Mouse (Mus musculus) embryo, embryonic 11 days (tissue): ENCODE measurements around the gene Olfr1013.

Experiments used
- DNase-seq: peaks from one replicate; pipeline ENCODE4 v3.0.0-alpha.2; 2015

The Olfr1013 gene

GRCm38 (mm10) chr2:85766798-85767197, at the start of gene Olfr1013:
Olfr1013 (plus strand) TSS chr2:85767098.
- DNase-seq: no peak

- DNase-seq: peak; percentile 56
Observed at GRCm38 (mm10) chr2:85725793-85726192, 41.1 kb upstream of the Olfr1013 start.

GRCm38 (mm10) chr2:85753822-85754221, 13.1 kb upstream of the Olfr1013 start:
- no peak for DNase-seq

- DNase-seq: no peak
Observed at GRCm38 (mm10) chr2:85762666-85763065, 4.2 kb upstream of the Olfr1013 start, which contains the start of gene Olfr1012. Olfr1012 (minus strand) TSS chr2:85762766.

- DNase-seq: no peak
Observed at GRCm38 (mm10) chr2:85772413-85772812, 5.5 kb downstream of the Olfr1013 start, which contains the start of gene Olfr1014. Olfr1014 (plus strand) TSS chr2:85772713.

- no peak for DNase-seq
Observed at GRCm38 (mm10) chr2:85781717-85782116, 14.8 kb downstream of the Olfr1013 start, which contains the start of gene Olfr1015. Olfr1015 (plus strand) TSS chr2:85782017.

- no peak for DNase-seq
Observed at GRCm38 (mm10) chr2:85792331-85792730, 25.4 kb downstream of the Olfr1013 start.

- no peak for DNase-seq
Observed at GRCm38 (mm10) chr2:85802444-85802843, 35.5 kb downstream of the Olfr1013 start, which contains the start of gene Olfr1016. Olfr1016 (minus strand) TSS chr2:85802544.

- DNase-seq: peak; percentile 29
Observed at GRCm38 (mm10) chr2:85804501-85804900, 37.6 kb downstream of the Olfr1013 start.

- DNase-seq: no peak
Observed at GRCm38 (mm10) chr2:85818179-85818578, 51.3 kb downstream of the Olfr1013 start, which contains the start of gene Olfr1018. Olfr1018 (plus strand) TSS chr2:85818479.
